Mouse (Mus musculus): Measurements from ENCODE around the gene Ikzf5. TPM values are rescaled to one million over a fixed set of nuclear protein-coding genes. Genes with fewer than 3 reads are reported as not detected.

Ikzf5 gene
- polyA plus RNA-seq, 1 experiment, result 18.7 TPM

DNA sequence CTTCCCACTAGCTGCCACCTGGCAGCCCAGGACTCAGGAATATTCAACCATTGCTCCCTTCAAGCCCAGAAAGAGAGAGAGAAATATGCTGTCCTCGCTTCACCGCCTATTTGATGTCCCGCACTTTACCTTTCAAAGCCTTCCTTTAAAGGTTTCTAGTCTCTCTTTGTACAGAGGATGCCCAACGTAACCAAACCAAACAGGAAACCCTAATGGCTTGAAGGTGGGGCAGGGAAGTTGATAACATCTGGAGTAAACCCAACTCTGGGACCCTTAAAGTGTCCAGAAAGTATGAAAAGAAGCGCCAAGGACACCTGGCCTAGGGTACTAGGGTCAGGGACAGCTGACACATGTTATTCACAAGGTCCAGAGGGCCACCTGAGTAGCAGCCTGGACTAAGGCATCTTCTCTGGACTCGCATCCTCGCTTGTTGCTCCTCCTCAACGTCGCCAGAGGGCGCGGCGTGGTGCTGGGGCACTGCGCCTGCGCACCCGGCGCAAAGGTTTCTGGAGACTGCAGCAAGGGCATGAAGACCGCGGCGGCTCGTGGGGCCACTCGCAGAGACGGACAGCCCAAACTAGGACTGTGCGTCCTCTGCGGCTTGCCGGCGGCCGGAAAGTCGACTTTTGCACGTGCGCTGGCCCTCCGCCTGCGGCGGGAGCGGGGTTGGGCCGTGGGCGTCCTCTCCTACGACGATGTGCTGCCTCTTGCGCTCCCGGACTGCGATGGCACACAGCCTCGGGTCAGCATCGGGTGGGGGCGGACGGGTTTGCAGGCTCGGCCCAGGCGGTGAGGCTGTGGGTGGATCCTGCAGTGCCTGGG, 39.5 kb downstream of the Ikzf5 start, which contains the start of gene Pstk:
TSS of gene Pstk (plus strand) at position 494 of the 822 bp plus-strand sequence.
- H3K4me3 ChIP-seq (replicated peaks; ENCODE audit: insufficient read depth, low read depth, low read length), result peak within 1 kb of the TSS; percentile 66
- peak within 1 kb of the TSS; percentile 90 for H3K27ac ChIP-seq (ENCODE audit: insufficient read depth, low read length)
- 6% methylated on average over 47 of the region's 47 CpGs for WGBS
- TF ChIP-seq POLR2A (IDR thresholded peaks at IDR 0.05; ENCODE audit: borderline replicate concordance, insufficient read depth, low read length) (peak; percentile 95), CTCF (IDR thresholded peaks at IDR 0.05; ENCODE audit: borderline replicate concordance, insufficient read depth, low read depth, low read length) (peak; percentile 92)
- H3K4me1 ChIP-seq (ENCODE audit: control insufficient read depth, insufficient read depth, low read length), result no peaks in the 10 kb centered on the region
- no peaks in the 10 kb centered on the region for H3K27me3 ChIP-seq (ENCODE audit: control insufficient read depth, insufficient read depth, low read length)
- peak; percentile 94 to 95 for DNase-seq

GRCm38 (mm10) chr7:131364131-131364530, 46.2 kb downstream of the Ikzf5 start:
- no peak for TF ChIP-seq CTCF (IDR thresholded peaks at IDR 0.05; ENCODE audit: borderline replicate concordance, insufficient read depth, low read depth, low read length)
- no peak for TF ChIP-seq POLR2A (IDR thresholded peaks at IDR 0.05; ENCODE audit: borderline replicate concordance, insufficient read depth, low read length)
- Histone ChIP-seq H3K4me1 (ENCODE audit: control insufficient read depth, insufficient read depth, low read length) (no peaks in the 10 kb centered on the region), H3K27ac (ENCODE audit: insufficient read depth, low read length) (no peak overlapping the region), H3K27me3 (ENCODE audit: control insufficient read depth, insufficient read depth, low read length) (no peaks in the 10 kb centered on the region), H3K4me3 (replicated peaks; ENCODE audit: insufficient read depth, low read depth, low read length) (no peak overlapping the region)
- 95% methylated on average over 8 of the region's 8 CpGs for WGBS
- DNase-seq, result no peak

DNA sequence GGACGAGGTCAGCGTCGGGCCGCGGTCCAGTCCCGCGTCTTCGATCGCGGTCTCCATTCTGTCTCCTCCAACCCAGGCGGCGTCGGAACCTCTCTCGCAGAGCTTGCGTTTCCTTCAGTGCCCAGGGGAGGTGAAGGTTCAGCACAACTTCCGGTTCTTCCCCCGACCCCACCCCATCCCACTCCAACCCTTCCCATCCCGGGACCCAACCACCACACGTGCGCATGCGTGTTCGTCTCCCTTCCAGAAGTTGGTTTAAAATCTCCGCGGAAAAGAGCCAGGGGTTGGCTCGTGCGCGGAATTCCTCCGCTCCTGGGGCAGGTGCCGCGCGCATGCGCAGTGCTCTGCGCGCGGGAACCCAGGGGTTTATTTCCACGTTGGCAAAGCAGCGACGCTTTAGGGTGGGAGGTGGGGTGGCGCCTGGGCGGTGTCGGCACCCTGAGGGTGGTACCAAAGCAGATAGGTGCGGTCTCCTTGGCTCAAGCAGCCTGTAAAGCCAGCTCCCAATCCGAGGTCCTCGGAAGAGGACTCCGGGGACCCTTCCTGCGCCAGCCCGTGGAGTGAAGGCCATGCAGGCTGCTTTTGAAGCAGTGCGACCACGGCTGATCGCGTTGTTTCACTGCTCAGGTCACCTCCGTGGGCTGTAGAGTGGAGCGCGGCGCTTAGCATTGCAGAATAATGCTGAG, 47.6 kb downstream of the Ikzf5 start, which contains the start of gene 2310057M21Rik:
TSS of gene 2310057M21Rik (minus strand) at position 145 of the 686 bp plus-strand sequence.
- TF ChIP-seq CTCF (IDR thresholded peaks at IDR 0.05; ENCODE audit: borderline replicate concordance, insufficient read depth, low read depth, low read length), result no peak
- TF ChIP-seq POLR2A (IDR thresholded peaks at IDR 0.05; ENCODE audit: borderline replicate concordance, insufficient read depth, low read length), result peak; percentile 57
- whole genome bisulfite sequencing, result under 1% methylated on average over 55 of the region's 55 CpGs
- peak within 1 kb of the TSS; percentile 75 for H3K27ac ChIP-seq (ENCODE audit: insufficient read depth, low read length)
- H3K4me3 ChIP-seq (replicated peaks; ENCODE audit: insufficient read depth, low read depth, low read length), result peak within 1 kb of the TSS; percentile 80
- DNase-seq, result peak; percentile 96 to 97
- no peaks in the 10 kb centered on the region for H3K27me3 ChIP-seq (ENCODE audit: control insufficient read depth, insufficient read depth, low read length)
- H3K4me1 ChIP-seq (ENCODE audit: control insufficient read depth, insufficient read depth, low read length), result no peaks in the 10 kb centered on the region

GRCm38 (mm10) chr7:131362269-131362614, 48.1 kb downstream of the Ikzf5 start:
- Histone ChIP-seq H3K4me3 (replicated peaks; ENCODE audit: insufficient read depth, low read depth, low read length) (peak overlapping the region; percentile 80), H3K27ac (ENCODE audit: insufficient read depth, low read length) (peak overlapping the region; percentile 0; the same call in 1 of the 2 replicates), H3K27me3 (ENCODE audit: control insufficient read depth, insufficient read depth, low read length) (no peaks in the 10 kb centered on the region), H3K4me1 (ENCODE audit: control insufficient read depth, insufficient read depth, low read length) (no peaks in the 10 kb centered on the region)
- no peak for DNase-seq
- no peak for TF ChIP-seq POLR2A (IDR thresholded peaks at IDR 0.05; ENCODE audit: borderline replicate concordance, insufficient read depth, low read length)
- TF ChIP-seq CTCF (IDR thresholded peaks at IDR 0.05; ENCODE audit: borderline replicate concordance, insufficient read depth, low read depth, low read length), result no peak
- WGBS, result under 1% methylated on average over 35 of the region's 35 CpGs

DNA sequence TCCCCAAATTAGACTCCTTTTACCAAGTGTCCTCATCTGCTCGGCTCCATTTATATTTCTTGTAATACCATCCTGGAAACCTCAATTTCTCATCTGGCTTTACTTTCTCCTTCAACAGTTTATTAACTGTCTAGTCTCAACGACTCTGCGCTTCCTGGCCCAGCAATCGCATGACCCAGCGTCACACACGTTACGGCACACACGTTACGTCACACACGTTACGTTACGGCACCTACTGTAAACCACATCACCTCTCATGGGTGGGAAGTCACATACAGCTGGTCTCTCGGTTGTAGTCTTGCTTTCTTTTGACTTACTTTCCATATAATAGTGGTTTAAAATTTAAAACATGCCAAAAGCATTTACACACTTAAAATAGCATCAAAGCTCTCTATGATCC, 54.2 kb downstream of the Ikzf5 start:
- TF ChIP-seq POLR2A (IDR thresholded peaks at IDR 0.05; ENCODE audit: borderline replicate concordance, insufficient read depth, low read length) (no peak), CTCF (IDR thresholded peaks at IDR 0.05; ENCODE audit: borderline replicate concordance, insufficient read depth, low read depth, low read length) (no peak)
- Histone ChIP-seq H3K27me3 (ENCODE audit: control insufficient read depth, insufficient read depth, low read length) (no peaks in the 10 kb centered on the region), H3K4me1 (ENCODE audit: control insufficient read depth, insufficient read depth, low read length) (no peaks in the 10 kb centered on the region), H3K4me3 (replicated peaks; ENCODE audit: insufficient read depth, low read depth, low read length) (no peak overlapping the region), H3K27ac (ENCODE audit: insufficient read depth, low read length) (no peak overlapping the region)
- DNase-seq, result no peak
- WGBS, result 95% methylated on average over 13 of the region's 13 CpGs

GRCm38 (mm10) chr7:131345856-131346541, 64.3 kb downstream of the Ikzf5 start:
- DNase-seq, result peak in 1 of 2 experiments; percentile 26
- 7% methylated on average over 7 of the region's 7 CpGs for WGBS

More at GRCm38 (mm10) chr7:131345856-131346541, 64.3 kb downstream of the Ikzf5 start:
- Histone ChIP-seq H3K27me3 (ENCODE audit: control insufficient read depth, insufficient read depth, low read length) (no peaks in the 10 kb centered on the region), H3K27ac (ENCODE audit: insufficient read depth, low read length) (no peak overlapping the region; the same call in 1 of the 2 replicates), H3K4me1 (ENCODE audit: control insufficient read depth, insufficient read depth, low read length) (peaks cover 8% of the 10 kb centered on the region), H3K4me3 (replicated peaks; ENCODE audit: insufficient read depth, low read depth, low read length) (no peak overlapping the region)
- TF ChIP-seq POLR2A (IDR thresholded peaks at IDR 0.05; ENCODE audit: borderline replicate concordance, insufficient read depth, low read length) (no peak), CTCF (IDR thresholded peaks at IDR 0.05; ENCODE audit: borderline replicate concordance, insufficient read depth, low read depth, low read length) (no peak)

Other genes starting within 250 kb of the Ikzf5 start
- gene 5430419D17Rik, start 236.1 kb downstream of the Ikzf5 start, polyA plus RNA-seq (2012; rRNA removed), result 0.30 and 0.38 TPM in 2 replicates
- 0.05 and 0.19 TPM in 2 replicates for gene Cuzd1, start 88.2 kb downstream of the Ikzf5 start, polyA plus RNA-seq (2012; rRNA removed)
- gene Fam24b, start 81.0 kb downstream of the Ikzf5 start, polyA plus RNA-seq (2012; rRNA removed), result 0.60 and 0.70 TPM in 2 replicates
- gene Fam24a, start 76.7 kb downstream of the Ikzf5 start, polyA plus RNA-seq (2012; rRNA removed), result not detected in 2 replicates
- gene 2310057M21Rik, start 47.8 kb downstream of the Ikzf5 start, polyA plus RNA-seq (2012; rRNA removed), result 16.3 and 16.7 TPM in 2 replicates
- 69.4 and 75.7 TPM in 2 replicates for gene Pstk, start 39.4 kb downstream of the Ikzf5 start, polyA plus RNA-seq (2012; rRNA removed)
- 29.8 and 36.7 TPM in 2 replicates for gene Acadsb, start 80 bp upstream of the Ikzf5 start, polyA plus RNA-seq (2012; rRNA removed)
- 0.32 and 0.43 TPM in 2 replicates for gene Hmx3, start 132.3 kb upstream of the Ikzf5 start, polyA plus RNA-seq (2012; rRNA removed)
- gene Hmx2, start 138.3 kb upstream of the Ikzf5 start, polyA plus RNA-seq (2012; rRNA removed), result 0.06 TPM in 1 of 2 replicates, not detected in the other
- 105 and 108 TPM in 2 replicates for gene Bub3, start 149.7 kb upstream of the Ikzf5 start, polyA plus RNA-seq (2012; rRNA removed)